Mouse (Mus musculus) limb, embryonic 11.5 days (tissue): Measurements from ENCODE around the gene Spi1. TPM values are rescaled to one million over a fixed set of nuclear protein-coding genes. Genes with fewer than 3 reads are reported as not detected.

ENCODE experiments used
- polyA plus RNA-seq: library from polyadenylated mRNA; unstranded; fragments of >200 nt; fragmentation: Nextera tagmentation; extraction: Ambion mirVana; gene quantifications from 2 replicates; pipeline ENCODE4 v1.2.1, GENCODE M21; 2014

The Spi1 gene
- polyA plus RNA-seq, 1 experiment from 2014 or later = 1.9 TPM

Other genes with a start within 250 kb of the Spi1 start
- gene Mtch2, start 235.2 kb upstream of the Spi1 start, polyA plus RNA-seq = 220 and 227 TPM in 2 replicates
- 9.2 and 10.2 TPM in 2 replicates for gene C1qtnf4, start 196.5 kb upstream of the Spi1 start, polyA plus RNA-seq
- gene Kbtbd4, start 177.7 kb upstream of the Spi1 start, polyA plus RNA-seq = 47.5 and 53.7 TPM in 2 replicates
- 206 and 229 TPM in 2 replicates for gene Ndufs3, start 177.6 kb upstream of the Spi1 start, polyA plus RNA-seq
- gene Celf1, start 142.0 kb upstream of the Spi1 start, polyA plus RNA-seq = 75.2 and 91.1 TPM in 2 replicates
- gene Rapsn, start 46.8 kb upstream of the Spi1 start, polyA plus RNA-seq = 2.7 and 4.4 TPM in 2 replicates
- 433 and 440 TPM in 2 replicates for gene Psmc3, start 28.4 kb upstream of the Spi1 start, polyA plus RNA-seq
- gene Slc39a13, start 12.0 kb upstream of the Spi1 start, polyA plus RNA-seq = 27.1 and 29.8 TPM in 2 replicates
- 0.11 and 0.29 TPM in 2 replicates for gene Mybpc3, start 35.8 kb downstream of the Spi1 start, polyA plus RNA-seq
- 6.8 and 8.1 TPM in 2 replicates for gene Madd, start 101.4 kb downstream of the Spi1 start, polyA plus RNA-seq
- 1.1 and 2.0 TPM in 2 replicates for gene Nr1h3, start 120.4 kb downstream of the Spi1 start, polyA plus RNA-seq
- 32.0 and 33.2 TPM in 2 replicates for gene Acp2, start 120.5 kb downstream of the Spi1 start, polyA plus RNA-seq
- gene Ddb2, start 154.6 kb downstream of the Spi1 start, polyA plus RNA-seq = 16.3 and 18.5 TPM in 2 replicates
- 29.5 and 31.8 TPM in 2 replicates for gene Pacsin3, start 173.6 kb downstream of the Spi1 start, polyA plus RNA-seq
- 89.4 and 100 TPM in 2 replicates for gene Arfgap2, start 182.6 kb downstream of the Spi1 start, polyA plus RNA-seq